Mouse (Mus musculus): ENCODE measurements around the gene Gm45716.

The Gm45716 gene

DNA sequence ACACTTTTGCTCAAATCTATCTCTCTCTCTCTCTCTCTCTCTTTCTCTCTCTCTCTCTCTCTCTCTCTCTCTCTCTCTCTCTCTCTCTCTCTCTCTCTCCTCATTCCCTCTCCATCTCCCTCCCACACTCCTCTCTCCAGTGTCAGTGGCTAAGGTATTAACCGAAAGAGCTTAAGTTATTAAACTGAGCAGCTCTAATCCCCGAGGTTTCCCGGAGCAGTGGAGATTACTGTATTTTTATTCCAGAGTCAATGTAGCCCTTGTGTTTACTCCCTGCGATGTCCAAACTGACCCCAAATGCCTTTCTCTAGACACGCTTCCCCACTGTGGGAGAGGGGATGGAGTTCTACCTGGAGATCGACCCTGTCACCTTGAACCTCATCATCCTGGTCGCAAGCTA, at the start of gene Gm45716:
Gene Gm45716, plus strand, starts transcription at position 243 of the 400 bp plus-strand sequence.
- no peak for DNase-seq

DNA sequence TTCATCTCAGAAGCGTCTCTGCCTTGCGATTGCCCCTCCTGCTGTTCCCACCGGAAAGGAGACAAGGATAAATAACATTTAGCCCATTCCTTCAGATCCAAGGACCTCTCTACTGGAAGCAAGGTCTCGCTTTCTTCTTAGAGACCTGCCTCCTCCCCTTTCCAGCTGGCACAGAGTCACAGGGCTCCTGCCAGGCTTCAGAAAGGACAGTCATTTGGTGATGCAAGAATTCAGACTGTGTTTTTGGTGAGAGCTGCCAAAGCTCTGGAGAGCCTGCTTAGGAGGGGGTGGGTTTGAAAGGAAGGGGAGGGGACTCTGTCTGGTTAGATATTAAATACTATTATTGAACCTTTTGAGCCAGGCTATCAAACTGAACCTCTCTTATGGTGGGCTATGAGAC, 45.1 kb upstream of the Gm45716 start:
- DNase-seq = no peak

- no peak for DNase-seq
These were observed 44.5 kb upstream of the Gm45716 start for GRCm38 (mm10) chr11:90142936-90143335.

DNA sequence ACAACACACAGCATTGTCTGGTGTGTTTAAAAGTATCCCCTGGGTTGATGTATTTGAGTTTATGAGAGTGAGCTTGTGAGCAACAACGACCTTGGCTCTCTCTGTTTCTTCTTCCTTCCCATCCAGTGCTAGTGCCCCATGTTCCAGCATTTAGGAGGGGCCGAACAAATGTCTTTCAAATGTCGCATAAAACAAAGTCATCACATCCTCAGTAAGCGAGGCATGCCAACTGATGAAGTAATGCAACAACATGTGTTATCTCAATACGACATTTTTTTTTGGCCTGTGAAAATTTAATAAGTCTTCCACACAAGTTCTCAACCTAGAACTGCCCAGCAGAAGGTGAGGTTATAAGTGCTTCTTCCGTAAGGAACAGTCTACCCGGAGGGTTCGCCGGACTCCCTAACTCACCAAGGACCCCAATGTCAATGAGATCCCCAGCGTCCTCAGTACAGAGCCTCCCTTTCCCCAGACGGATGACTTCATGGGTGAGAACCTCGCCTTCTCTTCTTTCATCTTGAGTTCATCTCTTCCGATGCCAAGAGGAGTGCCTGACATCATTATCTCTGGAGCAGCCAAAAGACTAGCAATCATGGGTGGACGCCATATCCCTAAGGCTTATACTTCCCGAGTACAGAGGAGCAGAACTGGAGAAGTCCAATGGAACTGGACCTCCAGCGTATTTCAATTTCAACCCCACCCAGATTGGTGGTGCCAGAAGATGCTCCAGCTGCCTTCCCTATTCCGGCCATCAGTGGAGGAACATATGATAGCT, 41.2 kb upstream of the Gm45716 start:
- no peak for DNase-seq

GRCm38 (mm10) chr11:90155066-90155465, 32.4 kb upstream of the Gm45716 start:
- DNase-seq = no peak

DNA sequence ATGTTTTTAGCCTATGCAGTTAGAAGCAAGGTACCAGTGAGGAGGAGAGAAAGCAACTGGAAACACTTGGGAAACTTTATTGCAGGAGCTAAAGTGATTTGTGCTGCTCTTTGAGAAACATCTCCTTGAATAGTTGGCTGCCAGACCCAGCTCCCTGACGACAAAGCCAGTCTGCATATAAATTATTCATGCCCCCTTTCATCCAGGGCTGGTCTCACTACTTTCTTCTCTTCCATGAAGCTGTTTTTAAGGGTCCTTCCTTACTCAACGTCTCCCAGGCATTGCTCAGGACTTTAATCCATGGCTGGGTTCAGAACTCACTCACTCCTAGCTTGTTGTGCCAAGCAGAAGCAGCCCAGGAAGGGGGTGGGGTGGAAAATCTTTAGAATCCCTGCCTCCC, 32.0 kb upstream of the Gm45716 start:
- no peak for DNase-seq

DNA sequence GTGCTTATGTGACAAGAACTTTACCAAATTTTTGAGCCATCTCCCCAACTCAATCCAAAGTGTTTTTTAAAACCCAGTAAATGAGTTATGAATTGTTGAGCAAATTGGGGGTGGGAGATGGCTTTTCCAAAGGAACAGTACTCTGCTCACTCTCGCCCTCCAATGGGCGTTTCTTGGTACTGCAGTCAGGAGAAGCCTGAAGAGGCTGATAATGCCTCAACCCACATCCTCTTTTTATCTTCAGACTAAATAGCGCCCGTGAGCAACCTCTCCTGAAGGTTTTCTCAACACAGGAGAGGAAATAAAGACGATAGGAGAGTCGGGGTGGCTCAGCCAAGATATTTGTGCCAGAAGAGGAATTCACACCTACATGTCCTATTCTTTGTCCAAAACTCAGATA, 19.7 kb upstream of the Gm45716 start:
- no peak for DNase-seq

GRCm38 (mm10) chr11:90168338-90169065, 19.0 kb upstream of the Gm45716 start:
- no peak for DNase-seq

DNA sequence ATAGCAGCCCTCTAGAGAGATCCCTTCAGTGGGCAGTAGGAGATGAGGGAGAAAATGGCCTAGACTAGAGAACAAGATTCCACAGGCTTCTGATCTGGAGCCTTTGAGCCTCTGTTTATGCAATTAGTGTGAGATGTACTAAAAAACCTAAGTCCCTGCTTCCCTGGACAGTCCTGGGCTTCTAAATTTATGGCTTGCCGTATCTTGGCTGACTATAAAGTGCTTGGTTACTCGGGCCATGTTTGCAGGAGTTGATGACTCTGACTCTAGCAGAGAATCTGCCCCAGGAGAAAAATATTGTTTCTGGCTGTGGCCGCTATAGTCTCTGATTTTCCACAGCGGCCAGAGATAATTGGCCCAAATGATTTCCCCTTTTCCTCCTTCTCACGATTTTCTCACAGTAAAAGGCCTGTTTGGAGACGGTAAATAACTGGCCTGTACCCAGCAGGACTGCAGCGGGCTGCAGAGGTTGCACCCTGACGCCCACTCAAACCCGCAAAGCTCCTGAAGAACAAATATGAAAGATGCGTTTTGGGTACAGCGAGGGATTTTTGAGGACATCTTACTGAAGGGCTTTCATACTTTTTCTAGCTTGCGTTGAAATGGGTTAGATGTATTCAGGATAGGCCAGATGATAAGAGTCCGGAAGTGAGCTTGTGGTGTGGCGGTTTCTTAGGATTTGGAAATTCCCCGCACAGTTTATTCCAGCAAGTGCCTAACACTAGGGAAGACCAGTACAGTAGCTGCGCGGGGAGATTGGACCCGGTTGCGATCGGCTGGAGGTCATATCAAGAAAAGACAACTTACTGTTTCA, 18.1 kb upstream of the Gm45716 start:
- DNase-seq = no peak

DNA sequence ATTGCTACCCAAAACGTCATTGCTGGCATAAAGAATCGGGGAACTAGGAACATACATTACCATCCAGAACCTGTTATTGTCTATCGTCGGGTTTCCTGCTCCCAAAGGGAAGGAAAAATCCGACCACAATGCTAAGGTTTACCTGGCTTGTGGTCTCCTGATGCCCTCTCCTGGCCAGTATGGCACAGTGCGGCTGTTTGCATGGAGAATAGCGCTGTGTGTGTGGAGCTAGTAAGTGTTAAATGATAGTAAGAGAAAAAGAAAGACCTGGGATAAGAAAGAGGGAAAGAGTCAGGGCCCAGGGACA, 17.5 kb upstream of the Gm45716 start:
- no peak for DNase-seq

DNA sequence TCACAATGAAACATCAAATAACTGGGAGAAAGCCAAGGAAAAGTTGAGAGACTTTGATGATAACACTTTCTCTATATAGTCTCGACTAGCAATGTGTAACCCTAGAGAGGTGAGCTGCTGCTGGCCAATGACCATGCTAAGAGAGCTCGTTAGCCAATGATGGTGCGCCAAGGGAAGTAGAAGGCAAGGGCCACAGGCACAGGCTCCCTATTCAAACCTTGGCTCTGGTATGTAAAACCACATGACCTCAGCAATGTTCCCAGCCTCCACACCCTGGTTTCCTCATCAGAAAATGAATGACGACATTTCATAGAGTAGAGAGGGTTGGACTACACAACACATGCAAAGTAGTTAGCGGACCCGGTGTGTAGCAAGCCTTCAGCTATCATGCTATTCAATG, 15.2 kb upstream of the Gm45716 start:
- no peak for DNase-seq

GRCm38 (mm10) chr11:90175634-90176300, 11.7 kb upstream of the Gm45716 start:
- no peak for DNase-seq

DNA sequence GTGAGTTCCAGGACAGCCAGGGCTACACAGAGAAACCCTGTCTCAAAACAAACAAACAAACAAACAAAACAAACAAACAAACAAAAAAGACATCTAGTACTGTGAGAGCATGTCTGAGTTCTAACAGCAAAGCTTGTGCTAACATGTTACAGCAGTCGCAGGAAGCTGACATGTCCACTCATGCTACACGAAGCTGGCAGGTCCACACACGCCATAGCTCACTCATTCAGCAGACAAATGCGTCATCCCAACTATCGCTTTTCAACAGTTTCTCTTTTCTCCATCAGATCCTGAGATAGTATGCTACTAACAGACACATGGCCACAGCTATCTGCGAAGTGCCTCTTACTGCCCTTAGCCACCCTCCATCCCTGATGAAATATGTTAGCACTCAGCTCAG, 10.1 kb upstream of the Gm45716 start:
- no peak for DNase-seq

GRCm38 (mm10) chr11:90183361-90183760, 4.1 kb upstream of the Gm45716 start:
- no peak for DNase-seq

DNA sequence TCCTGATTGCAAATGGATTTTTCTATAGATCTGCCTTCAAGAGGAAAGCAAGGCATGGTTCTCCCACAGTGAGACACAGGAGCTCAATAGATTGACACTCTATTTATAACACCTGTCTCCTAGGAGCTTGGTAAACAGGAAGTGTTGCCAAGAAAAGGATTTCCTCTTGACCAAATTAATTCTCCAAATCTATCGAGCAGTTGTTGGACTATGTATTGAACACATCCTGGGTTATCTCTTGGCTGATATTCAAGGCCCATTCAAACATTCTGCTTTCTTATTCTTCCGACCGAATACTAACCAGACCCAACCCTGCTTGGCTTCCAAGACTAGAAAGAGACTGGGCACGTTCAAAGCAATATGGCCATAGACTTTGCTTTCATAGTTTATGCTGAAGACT, 2.7 kb upstream of the Gm45716 start:
- no peak for DNase-seq

DNA sequence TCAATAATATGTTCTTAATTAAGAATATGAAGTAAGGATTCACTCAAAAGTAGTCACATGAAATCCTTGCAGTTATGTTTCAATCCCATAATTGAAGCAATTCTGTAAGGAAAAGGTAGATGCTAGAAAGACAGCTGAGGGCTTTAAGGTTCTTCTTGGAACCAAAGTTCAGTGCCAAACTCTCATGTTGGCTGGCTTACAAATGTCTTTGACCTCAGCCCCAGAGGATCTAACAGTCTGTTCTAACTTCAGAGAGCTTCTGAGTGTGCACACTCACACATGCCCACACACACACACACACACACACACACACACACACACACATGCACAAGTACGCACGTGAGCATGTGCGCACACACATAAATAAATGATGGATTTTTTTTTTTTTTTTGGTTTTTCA, 2.7 kb downstream of the Gm45716 start:
- DNase-seq = no peak

DNA sequence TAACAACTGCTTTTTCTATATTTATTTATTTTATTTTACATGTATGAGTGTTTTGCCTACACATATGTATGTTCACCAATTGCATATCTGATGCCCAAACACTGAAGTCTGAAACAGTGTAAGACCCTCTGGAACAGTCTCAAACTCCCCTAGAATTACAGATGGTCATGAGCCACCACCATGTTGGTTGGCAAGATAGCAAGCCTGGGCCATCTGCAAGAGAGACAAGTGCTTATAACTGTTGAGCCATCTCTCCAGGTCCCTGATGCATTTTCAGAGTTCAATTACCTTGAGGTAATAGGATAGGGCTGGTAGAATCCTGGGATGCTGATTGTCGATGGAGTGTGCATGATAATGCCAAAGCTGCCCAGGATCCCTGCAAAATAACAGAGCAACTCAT, 7.5 kb downstream of the Gm45716 start:
- no peak for DNase-seq

- DNase-seq = no peak
These were observed 8.5 kb downstream of the Gm45716 start for GRCm38 (mm10) chr11:90195756-90196520.

GRCm38 (mm10) chr11:90196521-90197215, 9.2 kb downstream of the Gm45716 start:
- no peak for DNase-seq

DNA sequence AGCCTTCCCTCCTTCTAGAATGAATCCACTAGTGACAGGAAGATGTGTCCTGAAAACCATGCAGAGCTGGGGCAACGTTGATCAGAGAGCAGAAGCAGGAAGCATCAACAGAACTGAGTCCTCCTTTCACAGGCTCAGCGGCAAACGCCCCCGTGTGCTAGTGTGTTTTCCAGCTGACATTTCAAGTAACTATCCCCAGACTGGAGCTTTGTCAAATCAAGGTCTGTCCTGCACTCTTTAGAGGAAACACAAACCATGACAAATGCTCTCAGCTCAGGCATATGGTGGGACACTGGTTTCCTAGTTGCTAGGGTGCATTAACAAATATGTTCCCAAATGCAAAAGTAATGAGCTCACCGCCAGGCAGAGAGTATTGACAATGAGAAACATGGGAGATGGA, 10.6 kb downstream of the Gm45716 start:
- no peak for DNase-seq

DNA sequence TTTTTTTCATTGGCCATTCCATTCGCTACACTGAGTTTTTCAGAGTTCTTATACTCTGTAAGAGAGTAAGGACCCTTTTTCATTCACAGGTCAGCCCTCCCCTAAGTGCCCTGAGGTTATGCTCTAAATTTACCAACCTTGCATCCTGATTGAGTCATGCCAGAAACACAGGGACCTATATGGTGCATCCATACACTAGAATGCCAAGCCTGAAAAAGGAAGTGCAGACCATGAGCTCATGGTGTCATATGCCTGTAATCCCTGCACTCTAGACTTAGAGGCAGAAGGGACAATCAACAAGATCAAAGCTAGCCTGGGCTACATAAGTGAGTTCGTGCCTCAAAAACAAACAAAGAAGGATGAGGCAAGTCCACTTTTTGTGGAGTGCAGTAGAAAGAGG, 13.3 kb downstream of the Gm45716 start:
- DNase-seq = no peak

DNA sequence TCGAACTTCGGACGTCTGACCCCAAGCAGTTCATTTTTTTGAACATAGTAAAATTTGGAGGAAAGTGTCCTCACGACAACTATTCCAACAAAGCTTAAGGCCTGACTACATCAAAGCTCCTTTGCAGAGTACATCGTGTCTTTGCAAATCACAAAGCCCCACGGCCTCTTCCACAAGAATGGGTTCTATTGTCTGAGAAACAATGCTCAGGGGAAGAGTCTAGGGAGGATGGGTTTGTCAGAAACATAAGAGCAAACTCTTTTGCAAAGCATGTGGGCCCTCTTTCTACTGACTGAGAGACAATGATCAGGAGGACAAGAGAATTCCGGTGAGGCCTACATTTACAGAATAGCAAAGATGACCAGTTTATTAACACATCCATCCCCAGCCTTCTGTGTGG, 26.8 kb downstream of the Gm45716 start:
- DNase-seq = no peak
